Mouse (Mus musculus) ES-Bruce4 (cell line): ENCODE results near the gene Fes. TPM values are rescaled to one million over a fixed set of nuclear protein-coding genes. Genes with fewer than 3 reads are reported as not detected.

ENCODE experiments used
- H3K27ac ChIP-seq: 2 replicates; pipeline ENCODE4 v1.5.1; 2012; ENCODE audit warnings: low read length, inconsistent platforms; ENCODE audit not compliant: insufficient read depth
- H3K27me3 ChIP-seq: 2 replicates; pipeline ENCODE4 v1.6.1; 2012; ENCODE audit warnings: mild to moderate bottlenecking, low read length, inconsistent platforms; ENCODE audit not compliant: control insufficient read depth, poor library complexity, insufficient read depth, severe bottlenecking
- H3K36me3 ChIP-seq: 2 replicates; pipeline ENCODE4 v1.6.1; 2012; ENCODE audit warnings: inconsistent platforms, mild to moderate bottlenecking, low read length, moderate library complexity; ENCODE audit not compliant: control insufficient read depth, poor library complexity, insufficient read depth, severe bottlenecking
- H3K4me1 ChIP-seq: one replicate; pipeline ENCODE4 v1.8.1; 2011; ENCODE audit warnings: low read length; ENCODE audit not compliant: control insufficient read depth, insufficient read depth
- H3K4me3 ChIP-seq: 2 replicates; pipeline ENCODE4 v1.5.1; 2011; ENCODE audit warnings: low read depth, mild to moderate bottlenecking, low read length
- H3K9ac ChIP-seq: 2 replicates; pipeline ENCODE4 v1.6.1; 2012; ENCODE audit warnings: low read depth, mild to moderate bottlenecking, inconsistent platforms; ENCODE audit not compliant: poor library complexity, severe bottlenecking
- H3K9me3 ChIP-seq: replicated peaks from 2 replicates; pipeline ENCODE4 v1.6.1; 2012; ENCODE audit warnings: mild to moderate bottlenecking, low read length, inconsistent platforms; ENCODE audit not compliant: control insufficient read depth, poor library complexity, insufficient read depth, severe bottlenecking
- CTCF ChIP-seq: IDR thresholded peaks from one replicate; pipeline ENCODE4 v1.8.1; 2011; ENCODE audit warnings: low read depth, low read length
- EP300 ChIP-seq: IDR thresholded peaks from 2 replicates; pipeline ENCODE4 v1.6.1; 2011; ENCODE audit warnings: low read depth, low read length; ENCODE audit not compliant: insufficient read depth
- POLR2A ChIP-seq: IDR thresholded peaks from one replicate; pipeline ENCODE4 v1.8.1; 2011; ENCODE audit warnings: low read length; ENCODE audit not compliant: insufficient read depth
- polyA plus RNA-seq: library from polyadenylated mRNA; stranded (reverse); fragments of >200 nt; gene quantifications from 2 replicates; pipeline ENCODE4 v1.2.4, GENCODE M21; 2011; ENCODE audit warnings: low read depth; ENCODE audit not compliant: missing spikeins, insufficient read depth, insufficient read length

Fes gene
- polyA plus RNA-seq, 1 experiment, result 0.76 TPM

GRCm38 (mm10) chr7:80386235-80386930, 1.4 kb downstream of the Fes start:
- TF ChIP-seq POLR2A, result no peak
- peak; percentile 33; the same call in 1 of the 2 replicates for TF ChIP-seq EP300
- peak; percentile 92 for TF ChIP-seq CTCF
- Histone ChIP-seq H3K9me3 (no peaks in the 10 kb centered on the region), H3K27me3 (no peaks in the 10 kb centered on the region), H3K4me1 (peaks cover 2% of the 10 kb centered on the region), H3K36me3 (no peaks in the 10 kb centered on the region), H3K9ac (no peak overlapping the region), H3K27ac (no peak overlapping the region), H3K4me3 (peak overlapping the region; percentile 27)

GRCm38 (mm10) chr7:80382919-80383318, 4.8 kb downstream of the Fes start:
- Histone ChIP-seq H3K27ac (no peak overlapping the region), H3K4me3 (no peak overlapping the region), H3K9ac (no peak overlapping the region), H3K9me3 (no peaks in the 10 kb centered on the region), H3K4me1 (peaks cover 2% of the 10 kb centered on the region), H3K27me3 (no peaks in the 10 kb centered on the region), H3K36me3 (no peaks in the 10 kb centered on the region)
- no peak for TF ChIP-seq POLR2A
- TF ChIP-seq EP300, result no peak
- TF ChIP-seq CTCF, result no peak

- Histone ChIP-seq H3K36me3 (no peaks in the 10 kb centered on the region), H3K27me3 (no peaks in the 10 kb centered on the region), H3K27ac (no peak overlapping the region), H3K9me3 (no peaks in the 10 kb centered on the region), H3K4me3 (no peak overlapping the region), H3K4me1 (no peaks in the 10 kb centered on the region), H3K9ac (no peak overlapping the region)
- TF ChIP-seq POLR2A (no peak), EP300 (no peak), CTCF (peak; percentile 75)
Measured at GRCm38 (mm10) chr7:80379531-80379930, 8.2 kb downstream of the Fes start.

- Histone ChIP-seq H3K27me3 (no peaks in the 10 kb centered on the region), H3K9me3 (no peaks in the 10 kb centered on the region), H3K36me3 (no peaks in the 10 kb centered on the region), H3K4me1 (no peaks in the 10 kb centered on the region), H3K4me3 (peak overlapping the region; percentile 32; the same call in 1 of the 2 replicates), H3K27ac (no peak overlapping the region), H3K9ac (no peak overlapping the region)
- TF ChIP-seq EP300 (no peak), CTCF (peak; percentile 74)
Measured at GRCm38 (mm10) chr7:80377471-80377870, 10.3 kb downstream of the Fes start.

- no peak for TF ChIP-seq EP300
- TF ChIP-seq POLR2A, result no peak
- TF ChIP-seq CTCF, result no peak
- H3K9me3 ChIP-seq, result no peaks in the 10 kb centered on the region
- H3K4me1 ChIP-seq, result no peaks in the 10 kb centered on the region
- H3K4me3 ChIP-seq, result no peak overlapping the region
- H3K27ac ChIP-seq, result no peak overlapping the region
- H3K9ac ChIP-seq, result no peak overlapping the region
- no peaks in the 10 kb centered on the region for H3K36me3 ChIP-seq
- no peaks in the 10 kb centered on the region for H3K27me3 ChIP-seq
Measured at GRCm38 (mm10) chr7:80376192-80376591, 11.6 kb downstream of the Fes start.

- TF ChIP-seq POLR2A (no peak), CTCF (no peak), EP300 (no peak)
- no peaks in the 10 kb centered on the region for H3K9me3 ChIP-seq
- no peak overlapping the region for H3K9ac ChIP-seq
Measured at GRCm38 (mm10) chr7:80375376-80376039, 12.2 kb downstream of the Fes start.

More at GRCm38 (mm10) chr7:80375376-80376039, 12.2 kb downstream of the Fes start:
- no peak overlapping the region for H3K4me3 ChIP-seq
- no peaks in the 10 kb centered on the region for H3K27me3 ChIP-seq
- no peak overlapping the region for H3K27ac ChIP-seq
- H3K4me1 ChIP-seq, result no peaks in the 10 kb centered on the region
- H3K36me3 ChIP-seq, result no peaks in the 10 kb centered on the region
